Mouse (Mus musculus) cerebellum, adult 2 months (tissue): Measurements from ENCODE around the gene D17Wsu92e.

Experiments used
- CTCF ChIP-seq: fragments of 200-500 bp; IDR thresholded peaks from 2 replicates; pipeline ENCODE4 v1.5.1; 2011; ENCODE audit warnings: low read depth, mild to moderate bottlenecking, control low read depth, low read length, moderate library complexity, borderline replicate concordance; ENCODE audit not compliant: insufficient read depth
- POLR2A ChIP-seq: fragments of 200-500 bp; IDR thresholded peaks from 2 replicates; pipeline ENCODE4 v1.6.1; 2011; ENCODE audit warnings: low read length, control low read depth, borderline replicate concordance; ENCODE audit not compliant: insufficient read depth

DNA sequence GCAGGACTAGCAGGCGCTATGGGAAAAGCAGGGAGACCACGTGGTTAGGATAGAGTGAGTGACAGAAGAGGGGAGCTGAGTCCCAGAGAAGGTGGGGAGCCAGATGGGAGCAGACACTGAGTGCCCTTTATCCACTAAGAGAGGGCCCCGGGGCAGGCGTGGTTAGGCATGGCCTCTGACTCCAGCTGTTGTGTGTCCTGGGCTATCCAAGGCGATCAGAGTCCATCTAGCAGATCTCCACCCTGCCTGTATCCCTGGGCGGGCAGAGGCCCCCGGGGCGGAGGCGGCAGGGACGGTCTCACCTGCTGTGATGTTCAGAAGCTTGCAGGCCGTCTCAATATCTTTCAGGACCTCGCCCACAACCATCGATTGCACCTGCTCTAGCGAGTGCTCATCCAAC, 100.8 kb downstream of the D17Wsu92e start:
- TF ChIP-seq CTCF (no peak), POLR2A (no peak)
